Mouse (Mus musculus): ENCODE results near the gene Yjefn3. TPM values are rescaled to one million over a fixed set of nuclear protein-coding genes. Genes with fewer than 3 reads are reported as not detected.

The Yjefn3 gene
- polyA plus RNA-seq, 2 experiments from 2014 or later, result 0.91 to 1.6 TPM

DNA sequence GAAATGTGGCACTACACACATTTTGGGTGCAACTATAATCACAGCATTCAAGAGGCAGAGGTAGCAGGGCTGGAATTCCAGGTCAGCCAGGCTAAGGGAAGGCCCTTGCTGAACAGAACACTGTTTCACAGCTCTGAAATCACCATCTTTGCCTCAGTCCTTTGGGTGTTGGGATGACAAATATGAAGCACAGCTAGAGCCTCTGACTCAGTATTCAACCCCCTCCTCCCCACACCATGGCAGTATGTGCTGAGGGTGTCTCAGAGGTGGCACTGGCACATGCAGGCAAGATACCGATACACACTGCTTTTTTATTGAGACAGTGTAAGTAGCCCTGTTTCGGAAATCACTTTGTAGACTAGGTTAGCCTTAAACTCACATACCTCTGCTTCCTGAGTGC, 3.7 kb upstream of the Yjefn3 start:
- no peak for ATAC-seq

DNA sequence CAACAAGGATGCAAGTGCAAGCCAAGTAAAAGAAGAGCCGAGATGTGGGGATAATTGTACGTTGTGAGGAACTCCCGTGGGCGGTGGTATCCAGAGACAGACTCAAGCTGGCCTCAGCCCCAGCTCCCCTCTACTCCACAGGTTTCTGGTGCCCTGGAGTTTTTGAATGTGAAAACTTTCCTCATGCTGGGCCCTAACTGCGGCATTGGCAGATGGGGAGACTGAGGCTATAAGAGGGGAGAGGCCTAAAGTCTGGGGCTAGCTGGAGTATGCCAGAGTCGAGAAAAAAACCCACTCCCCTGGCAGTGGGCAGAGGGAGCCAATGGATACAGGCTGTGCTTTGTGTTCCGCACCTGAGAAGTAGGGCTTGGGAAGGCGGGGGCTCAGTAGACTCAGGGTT, 1.6 kb upstream of the Yjefn3 start:
- ATAC-seq, result no peak

DNA sequence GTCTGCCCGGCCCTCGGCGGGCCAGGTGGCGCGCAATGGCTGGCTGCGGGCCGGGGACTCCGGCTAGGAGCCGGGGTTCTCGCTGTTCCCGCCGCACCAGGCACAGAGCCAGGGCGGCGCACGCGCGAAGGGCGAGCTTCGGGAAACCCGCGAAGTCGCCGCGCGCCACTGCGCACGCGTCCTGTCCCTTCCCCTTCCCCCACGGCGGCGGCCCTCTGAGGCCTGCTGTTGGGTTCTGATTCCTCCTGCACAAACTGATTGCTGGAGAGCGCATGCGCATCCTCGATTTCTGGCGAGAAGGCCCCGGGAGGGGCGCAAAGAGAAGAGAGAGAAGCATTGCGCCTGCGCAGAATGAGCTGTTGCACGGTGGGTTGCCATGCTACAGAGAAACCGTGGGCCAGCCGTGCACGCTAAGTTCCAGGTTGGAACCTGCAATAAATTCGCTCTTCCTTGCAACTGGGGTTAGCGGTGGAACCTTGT, 591 bp upstream of the Yjefn3 start:
- peak; percentile 69 for ATAC-seq

DNA sequence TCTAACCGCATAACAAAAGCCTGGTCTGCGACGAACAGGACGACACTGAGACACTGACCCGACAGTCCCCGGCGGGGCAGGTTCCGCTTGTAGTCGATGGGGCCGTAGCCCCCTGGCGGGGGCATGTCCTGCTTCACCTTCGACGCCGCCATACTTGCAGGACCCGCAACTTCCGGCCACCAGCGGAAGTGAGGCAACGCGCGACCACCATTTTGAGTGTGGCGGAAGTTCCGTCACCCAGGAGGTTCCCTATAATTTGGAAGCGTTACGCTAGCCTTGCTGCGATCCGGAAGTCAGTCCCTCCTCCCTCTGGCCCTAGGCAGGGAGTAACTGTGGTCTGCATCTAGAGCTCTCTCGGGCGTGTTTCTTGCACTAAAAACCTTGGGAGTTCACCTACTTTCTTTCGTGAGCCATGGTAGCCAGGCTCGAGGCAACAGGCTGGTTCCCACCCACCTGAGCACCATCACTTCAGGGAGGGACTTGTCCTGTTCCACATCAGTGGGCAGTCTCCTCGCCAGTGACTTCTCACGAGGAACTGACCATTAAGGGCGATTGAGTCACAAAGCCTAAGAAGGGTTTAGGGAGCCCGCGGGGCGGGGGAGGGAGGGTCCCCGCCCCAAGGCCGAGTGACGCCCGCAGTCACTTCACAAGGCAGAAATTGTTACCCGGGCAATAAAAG, 889 bp downstream of the Yjefn3 start:
- ATAC-seq, result peak; percentile 70

DNA sequence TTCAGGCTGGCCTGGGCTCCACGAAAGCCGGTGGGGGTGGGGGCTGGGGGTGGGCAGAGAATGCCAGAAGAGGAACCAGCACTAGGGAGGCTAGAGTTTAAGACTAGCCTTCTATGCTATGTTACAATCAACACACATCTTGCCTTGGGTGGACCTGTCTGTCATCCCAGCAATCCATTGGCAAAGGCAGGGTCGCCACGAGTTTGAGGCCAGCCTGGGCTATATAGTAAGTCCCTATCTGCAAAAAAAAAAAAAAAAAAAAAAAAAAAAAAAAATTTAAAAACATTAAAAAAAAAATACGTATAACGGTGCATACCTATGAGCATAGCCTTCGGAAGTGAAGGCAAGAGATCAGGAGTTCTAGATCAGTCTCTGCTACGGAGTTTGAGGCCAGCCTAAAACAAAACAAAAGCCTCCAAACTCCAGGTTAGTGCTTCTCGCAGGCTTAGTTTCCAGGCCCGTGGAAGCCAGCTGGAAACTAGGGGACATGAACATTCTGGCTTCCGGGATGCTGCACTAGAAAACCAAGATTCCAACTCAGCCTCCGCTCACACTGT, 1.5 kb downstream of the Yjefn3 start:
- peak; percentile 30 for ATAC-seq

DNA sequence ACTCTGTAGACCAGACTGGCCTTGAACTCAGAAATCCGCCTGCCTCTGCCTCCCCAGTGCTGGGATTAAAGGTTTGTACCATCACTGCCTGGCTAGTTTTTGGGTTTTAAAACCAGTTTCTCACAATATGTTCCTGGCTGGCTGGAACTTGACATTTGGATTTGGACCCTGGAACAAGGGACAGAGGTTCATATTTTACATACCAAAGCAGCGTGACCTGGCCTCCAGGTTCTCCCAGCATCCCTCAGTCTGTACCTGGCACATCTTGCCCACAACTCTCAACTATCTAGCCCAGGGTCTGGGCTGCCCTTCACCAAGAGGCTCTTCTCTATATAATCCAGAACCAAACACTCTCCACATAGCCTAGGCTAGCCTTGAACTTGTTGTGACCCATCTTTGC, 2.6 kb downstream of the Yjefn3 start:
- ATAC-seq, result no peak

DNA sequence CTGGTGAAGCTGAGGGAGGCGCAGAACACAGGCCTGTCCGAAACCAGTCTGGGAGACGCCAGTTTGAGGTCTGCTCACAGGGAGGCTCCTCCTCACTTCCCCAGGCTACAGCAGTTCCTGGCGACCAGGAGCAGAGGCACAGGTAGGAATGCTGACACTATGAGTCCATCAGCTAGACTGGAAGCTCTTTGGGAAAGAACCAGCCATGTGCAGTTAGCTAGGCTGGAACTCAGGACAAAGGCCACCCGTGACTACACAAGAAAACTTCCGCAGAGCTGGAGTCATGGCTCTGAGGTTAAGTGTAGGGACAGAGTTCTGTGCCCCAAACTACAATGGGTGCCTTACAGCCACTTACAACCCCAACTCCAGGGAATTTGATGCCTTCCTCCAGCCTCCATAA, 4.7 kb downstream of the Yjefn3 start:
- no peak for ATAC-seq

DNA sequence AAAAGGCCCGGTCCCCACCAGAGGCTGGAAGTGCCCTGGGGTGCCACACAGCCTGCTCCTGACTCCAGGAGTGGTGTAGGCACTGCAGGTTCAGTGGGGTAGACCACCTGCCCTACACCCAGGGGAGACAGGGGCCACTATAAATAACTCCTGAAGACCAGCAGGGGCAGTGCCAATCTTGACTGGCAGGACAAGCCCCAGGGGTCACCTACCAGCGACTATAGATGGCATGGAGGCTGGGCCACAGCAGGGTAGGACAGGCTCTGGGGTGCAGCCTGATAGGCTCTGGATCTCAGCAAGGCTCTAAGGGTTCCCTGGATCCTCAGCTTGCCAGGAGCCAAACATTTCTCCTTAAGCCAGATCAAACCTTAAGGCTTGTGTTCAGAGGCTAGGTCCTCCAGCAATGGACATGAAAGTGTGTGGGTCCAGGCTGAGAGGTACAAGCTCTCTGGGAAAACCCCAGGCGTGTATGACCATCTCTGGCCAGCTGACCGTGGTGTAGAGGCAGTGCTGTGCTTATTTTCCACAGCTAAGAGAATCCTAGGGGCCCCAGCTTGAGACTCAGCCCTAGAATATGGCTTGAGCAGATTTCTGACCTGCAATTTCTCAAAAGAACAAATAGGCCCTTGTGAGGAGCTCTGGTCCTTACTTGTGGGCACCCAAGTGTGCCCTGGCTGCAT, 6.6 kb downstream of the Yjefn3 start:
- ATAC-seq, result no peak

DNA sequence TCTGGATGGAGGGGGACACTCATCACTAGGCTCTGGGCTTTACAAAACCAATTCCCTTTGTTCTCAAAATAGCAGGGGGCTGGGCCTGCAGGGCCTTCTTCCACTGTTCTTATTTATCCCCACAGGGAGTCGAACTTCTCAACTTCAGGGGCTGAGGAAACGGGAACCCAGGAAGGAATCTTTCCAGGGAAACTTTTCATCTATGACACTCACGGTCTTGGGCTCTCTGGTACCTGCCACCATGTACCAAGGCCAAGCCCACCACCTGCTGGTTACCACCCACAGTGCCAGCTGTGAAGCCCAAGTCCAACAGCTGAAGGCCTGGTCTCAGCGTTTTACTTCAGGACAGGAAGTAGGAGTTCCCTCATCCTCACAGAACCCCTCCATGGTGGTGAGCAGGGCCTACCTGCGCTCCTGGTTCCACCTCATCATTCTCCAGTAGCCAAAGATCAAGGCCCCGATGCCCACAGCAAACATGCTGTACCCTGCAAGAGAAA, 7.6 kb downstream of the Yjefn3 start:
- no peak for ATAC-seq

DNA sequence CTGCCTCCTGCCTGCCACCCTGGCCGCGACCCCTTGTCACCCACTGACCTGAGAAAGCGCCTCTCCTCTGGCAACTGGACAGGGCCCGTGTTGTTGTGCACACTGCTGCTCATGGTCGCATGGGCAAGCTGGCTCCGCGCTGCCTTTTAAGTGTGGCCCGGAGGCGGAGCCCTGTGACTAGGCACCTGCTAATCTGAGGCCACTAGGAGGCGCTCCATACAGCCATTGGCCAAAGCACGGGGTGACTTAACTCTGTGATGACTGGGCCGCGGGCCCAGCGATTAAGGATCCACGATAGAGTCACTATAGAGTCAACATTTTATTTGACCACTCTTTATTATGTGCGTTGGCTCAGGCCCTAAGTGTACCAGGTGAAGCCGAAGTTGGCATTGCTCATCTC, 8.6 kb downstream of the Yjefn3 start:
- ATAC-seq, result no peak

DNA sequence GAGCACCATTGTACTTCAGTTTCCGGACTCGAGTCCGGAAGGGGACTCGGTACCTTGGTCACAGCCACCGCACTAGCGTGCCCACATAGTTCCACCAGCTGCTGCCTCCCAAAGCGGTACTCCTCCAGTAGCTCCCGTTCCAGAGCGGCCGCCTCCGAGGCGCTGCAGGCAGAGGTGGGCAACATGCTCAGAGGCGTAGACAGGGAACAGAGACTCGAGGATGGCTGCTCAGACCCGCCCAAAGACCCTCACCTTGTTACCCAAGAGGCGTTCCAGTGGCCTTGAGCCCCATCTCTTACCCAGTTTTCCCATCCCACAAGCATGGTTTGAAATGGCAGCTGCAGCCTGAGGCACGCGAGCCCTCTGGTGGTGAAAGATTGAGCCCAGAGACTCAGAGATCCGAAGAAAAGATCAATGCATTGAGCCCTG, 11.7 kb downstream of the Yjefn3 start:
- ATAC-seq, result no peak

DNA sequence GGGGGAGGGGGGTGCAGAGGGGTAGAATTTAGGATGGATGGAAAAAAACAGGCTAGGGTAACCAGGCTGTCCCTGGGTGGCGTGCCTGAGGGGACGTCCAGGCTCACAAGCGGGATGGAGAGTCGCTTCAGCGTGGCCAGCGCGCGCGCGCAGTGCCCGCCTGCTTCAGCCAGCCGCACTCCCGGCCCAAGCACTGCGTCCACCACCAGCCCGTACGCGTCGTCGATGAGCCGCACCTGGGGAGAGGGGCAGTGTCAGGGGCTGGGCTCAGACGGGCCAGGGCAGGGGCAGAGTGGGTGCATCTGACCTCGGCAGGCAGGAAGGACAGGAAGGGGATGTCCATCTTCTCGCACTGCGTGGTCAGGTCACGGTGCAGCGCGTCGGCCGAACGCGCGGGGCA, 13.6 kb downstream of the Yjefn3 start:
- ATAC-seq, result no peak

DNA sequence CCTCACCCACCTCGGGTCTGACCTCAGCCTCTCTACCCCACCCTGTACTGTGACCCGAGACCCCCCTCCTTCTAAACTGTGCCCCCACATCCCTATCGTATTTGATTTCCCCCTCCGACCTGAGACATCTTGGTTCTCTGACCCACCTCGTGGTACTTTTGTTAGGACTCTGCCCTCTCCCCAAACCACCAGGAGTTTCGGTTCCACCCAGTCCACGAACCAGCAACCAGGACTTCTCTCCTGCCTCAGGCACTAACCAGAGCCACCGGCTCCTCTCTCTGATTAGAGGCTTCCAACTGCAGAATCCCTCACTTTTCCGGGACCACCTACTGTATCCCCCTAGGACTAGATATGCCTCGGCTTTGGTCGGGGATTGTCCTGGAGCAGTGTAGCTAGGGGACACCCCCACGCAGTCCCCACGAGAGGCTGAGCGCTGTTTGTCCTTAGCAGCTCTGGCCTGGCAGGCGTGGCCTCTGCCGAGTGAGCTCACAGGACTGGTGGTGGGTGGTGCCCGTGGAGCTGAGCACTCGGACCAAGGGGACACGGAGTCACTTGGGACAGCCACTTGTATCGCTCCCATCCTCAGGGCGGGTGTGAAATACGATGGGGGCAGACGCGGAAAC, 14.2 kb downstream of the Yjefn3 start:
- ATAC-seq, result no peak

DNA sequence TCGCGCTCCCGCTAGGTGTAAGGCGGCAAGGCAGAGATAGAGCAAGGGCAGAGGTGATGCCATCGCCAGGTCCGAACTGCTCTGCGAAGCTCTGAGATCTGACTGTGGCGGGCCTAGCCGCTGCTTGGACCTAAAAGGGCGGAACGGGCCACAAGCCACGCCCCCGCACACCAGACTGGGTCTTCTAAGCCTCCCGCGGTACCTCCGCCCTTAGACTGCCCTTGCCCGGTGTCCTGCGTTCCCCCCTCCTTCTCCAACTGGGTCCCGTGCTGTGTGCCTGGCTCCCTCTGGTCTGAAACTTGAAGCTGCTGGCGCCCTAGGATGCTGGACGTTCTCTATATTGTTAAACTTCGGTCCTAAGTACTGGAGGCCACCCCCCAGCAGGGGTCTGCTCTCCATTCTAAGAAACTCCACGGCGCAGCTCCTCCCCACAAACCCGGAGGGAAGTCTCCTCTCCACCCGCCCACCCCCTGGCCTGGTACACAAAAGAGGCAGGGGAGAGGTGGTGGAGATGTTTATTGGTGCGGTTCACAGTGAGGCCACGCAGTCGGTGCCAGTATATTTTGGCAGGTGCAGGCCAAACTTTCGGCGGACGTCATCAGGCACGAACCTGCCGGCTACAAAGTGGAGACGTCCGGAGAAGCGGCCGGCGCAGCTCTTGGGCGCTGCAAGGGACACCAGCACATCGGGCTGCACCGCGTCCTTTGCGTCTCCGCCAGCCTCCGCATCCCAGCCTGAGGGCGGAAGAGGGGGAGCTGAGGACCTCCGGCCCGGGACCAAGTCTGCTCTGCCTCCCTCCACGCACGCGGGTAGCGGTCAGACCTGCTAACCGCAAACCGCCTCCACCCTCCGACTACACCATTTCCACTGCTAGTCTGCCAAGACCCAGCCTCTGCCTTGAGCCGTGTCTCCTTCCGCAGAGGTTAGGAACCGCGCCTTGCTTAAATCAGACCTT, 14.9 kb downstream of the Yjefn3 start, which contains the start of gene Cilp2:
Cilp2 (minus strand) TSS at position 399 of the 955 bp plus-strand sequence.
- peak; percentile 45 for ATAC-seq

DNA sequence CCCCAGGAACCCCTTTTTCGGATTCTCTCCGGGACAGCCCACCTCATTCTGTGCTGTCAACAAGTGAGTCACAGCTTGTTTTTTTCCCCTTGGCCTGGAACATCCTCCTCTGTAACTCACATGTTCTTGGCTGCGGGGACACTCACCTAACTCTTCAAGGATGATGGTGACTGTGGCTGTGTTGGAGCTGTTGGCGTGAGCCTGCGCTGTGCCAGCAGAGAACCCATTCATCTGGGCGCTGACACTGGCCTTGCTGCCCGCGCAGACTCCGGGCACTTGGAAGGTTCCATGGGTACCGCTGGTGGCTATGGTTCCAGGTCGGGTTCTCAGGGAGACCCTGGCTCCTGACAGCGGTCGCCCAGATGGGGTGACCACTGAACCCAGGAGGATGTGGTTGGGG, 18.4 kb downstream of the Yjefn3 start:
- no peak for ATAC-seq

DNA sequence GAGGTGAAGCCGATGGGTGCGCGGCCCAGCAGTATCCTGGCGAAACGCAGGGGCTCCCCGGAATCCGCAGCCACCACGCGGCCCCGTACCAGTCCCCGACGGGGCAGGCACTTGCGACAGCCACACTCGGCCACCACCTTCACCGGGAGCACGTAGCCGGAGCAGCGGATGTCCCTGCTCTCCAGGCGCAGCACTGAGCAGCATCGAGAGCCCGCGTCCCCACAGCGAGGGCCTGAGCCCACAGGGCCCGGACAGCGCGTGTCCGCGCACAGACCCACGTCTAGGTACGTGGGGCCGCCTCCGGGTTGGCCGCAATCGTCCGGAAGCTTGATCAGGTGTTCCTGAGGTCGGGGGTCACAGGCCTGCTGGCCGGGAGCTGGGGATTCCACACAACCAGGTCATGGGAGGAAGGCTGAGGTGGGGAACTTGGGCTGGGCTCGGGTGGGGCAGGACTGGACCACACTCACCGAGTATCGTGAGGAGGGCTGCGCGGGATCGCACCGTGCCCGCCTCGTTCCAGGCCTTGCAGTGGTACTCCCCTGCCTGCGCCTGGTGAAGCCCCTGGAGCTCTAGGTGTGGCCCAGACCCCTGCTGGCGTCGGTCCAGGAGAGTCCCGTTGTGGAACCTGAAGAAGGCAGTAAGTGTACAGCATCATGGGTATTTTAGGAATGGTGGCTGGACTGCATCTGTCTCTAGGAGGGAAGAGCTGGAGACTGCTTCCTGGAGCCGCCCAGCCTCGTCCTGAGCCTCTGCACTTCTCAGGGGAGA, 19.5 kb downstream of the Yjefn3 start:
- ATAC-seq, result no peak

DNA sequence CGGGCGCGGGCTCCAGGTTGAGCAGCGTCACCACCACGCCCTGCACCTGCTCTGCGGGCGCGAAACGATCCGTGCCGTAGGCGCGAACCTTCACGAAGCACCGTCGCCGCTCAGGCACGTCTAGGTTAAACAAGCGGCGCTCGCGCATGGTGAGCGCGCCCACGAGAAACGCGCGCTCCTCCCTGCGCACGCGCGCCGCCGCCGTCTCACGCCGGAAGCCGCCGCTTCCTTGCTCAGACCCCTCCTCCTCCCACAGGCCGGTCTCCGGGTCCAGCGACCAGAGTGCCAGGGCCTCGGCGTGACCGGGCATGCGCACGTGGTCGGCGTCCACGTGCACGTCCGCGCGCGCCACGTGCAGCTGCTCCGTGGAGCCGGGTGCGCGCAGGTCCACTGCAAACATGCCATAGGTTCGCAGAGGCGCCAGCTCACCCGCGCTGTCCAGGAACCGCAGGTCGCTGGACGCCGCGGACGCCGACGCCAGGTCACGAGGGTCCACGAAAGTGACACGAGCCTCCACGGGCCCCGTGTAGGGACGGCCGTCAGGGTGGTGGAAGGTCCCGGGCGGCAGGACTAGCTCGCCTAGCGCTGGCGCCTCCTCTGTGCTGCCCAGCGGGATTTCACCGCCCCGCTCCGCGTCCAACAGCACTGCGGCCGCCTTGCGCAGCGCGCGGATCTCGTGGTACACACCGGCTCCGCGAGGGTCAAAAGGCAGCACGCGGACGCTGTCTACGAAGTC, 20.3 kb downstream of the Yjefn3 start:
- ATAC-seq, result no peak

DNA sequence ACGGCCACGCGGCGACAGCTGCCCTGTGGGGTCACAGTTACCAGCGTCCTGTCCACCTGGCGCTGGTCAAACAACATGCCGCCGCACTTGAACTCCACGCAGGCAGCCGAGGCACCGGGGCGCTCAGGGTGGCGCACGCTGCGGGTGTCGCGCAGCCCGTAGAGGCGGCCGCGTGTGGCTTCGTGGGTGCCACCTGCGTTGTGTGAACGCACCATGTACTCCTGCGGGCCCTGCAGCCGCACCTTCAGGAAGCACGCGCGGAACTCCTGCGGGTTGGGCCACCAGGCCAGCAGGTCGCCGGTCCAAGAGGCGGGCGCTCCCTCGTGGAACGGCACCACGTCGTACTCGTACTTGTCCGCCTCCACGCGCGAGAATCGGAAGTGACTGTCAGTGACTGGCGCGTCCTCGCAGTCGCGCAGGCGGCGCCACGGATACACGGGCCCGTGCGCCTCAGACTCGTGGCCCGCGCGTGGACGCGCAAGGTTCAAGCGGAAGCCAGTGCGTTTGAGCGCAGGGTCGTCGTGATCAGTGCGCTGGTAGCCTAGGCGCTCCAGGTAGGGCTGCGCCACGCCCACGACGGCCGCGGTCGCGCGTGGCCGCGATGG, 21.1 kb downstream of the Yjefn3 start:
- ATAC-seq, result no peak

DNA sequence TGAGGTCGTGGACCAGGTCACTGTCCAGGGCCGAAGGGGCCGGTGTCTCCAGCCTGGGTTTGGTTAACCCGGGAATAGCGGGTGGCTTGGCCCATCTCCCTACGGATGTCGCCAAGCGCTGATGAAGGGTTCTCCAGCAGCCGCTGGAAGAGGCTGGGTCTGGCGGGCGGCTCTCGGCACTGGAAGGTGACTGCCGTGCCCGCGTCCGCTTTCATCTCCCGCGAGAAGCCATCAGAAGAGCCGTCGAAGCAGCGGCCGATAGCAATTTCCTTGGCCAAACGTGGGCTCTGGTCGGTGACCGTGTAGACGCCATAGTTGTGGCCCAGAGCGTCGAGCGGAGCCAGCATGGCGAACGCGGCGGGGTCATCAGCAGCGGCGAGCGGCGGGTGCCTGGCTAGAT, 21.7 kb downstream of the Yjefn3 start:
- ATAC-seq, result no peak

DNA sequence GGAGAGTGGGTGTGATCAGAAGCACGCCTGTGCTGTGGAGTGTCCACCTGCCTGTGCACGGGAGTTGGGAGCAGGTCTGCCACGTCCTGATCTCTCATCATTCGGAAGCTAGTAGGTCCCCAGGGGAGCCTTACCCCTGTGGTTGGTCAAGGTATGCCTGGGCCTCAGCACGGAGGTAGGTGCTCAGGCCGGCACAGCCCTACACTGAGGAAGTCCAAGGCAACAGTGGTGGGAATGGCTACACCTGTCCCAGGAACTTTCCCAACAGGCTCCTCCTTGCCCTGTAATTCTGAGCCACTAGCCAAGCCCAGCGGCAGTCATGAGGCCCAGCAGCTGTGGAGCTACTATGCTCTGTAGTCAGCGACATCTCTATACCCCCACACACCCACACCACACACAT, 22.8 kb downstream of the Yjefn3 start:
- no peak for ATAC-seq

Measured in CD4-positive, CD25-positive, alpha-beta regulatory T cell, adult 4 months (primary cell).